Mouse (Mus musculus) liver, postnatal 0 days (tissue): ENCODE measurements around the gene Polrmt.

Experiments used
- CTCF ChIP-seq: sonication (generic); IDR thresholded peaks from 2 replicates; pipeline ENCODE4 v1.5.1; 2016; ENCODE audit warnings: antibody characterized with exemption, low read depth
- EP300 ChIP-seq: IDR thresholded peaks from 2 replicates; pipeline ENCODE4 v1.6.1; 2016; ENCODE audit warnings: antibody characterized with exemption, low read depth, mild to moderate bottlenecking

- TF ChIP-seq CTCF = no peak
- no peak for TF ChIP-seq EP300
These were observed 26.8 kb upstream of the Polrmt start for GRCm38 (mm10) chr10:79773208-79773607.
